Mouse (Mus musculus): ENCODE data around the gene Scgb2b24.

The Scgb2b24 gene

GRCm38 (mm10) chr7:33739212-33739611, at the start of gene Scgb2b24:
Gene Scgb2b24, minus strand, starts transcription at chr7:33739312.
- no peak for DNase-seq (ENCODE audit: low spot score in 2 of 2)

DNA sequence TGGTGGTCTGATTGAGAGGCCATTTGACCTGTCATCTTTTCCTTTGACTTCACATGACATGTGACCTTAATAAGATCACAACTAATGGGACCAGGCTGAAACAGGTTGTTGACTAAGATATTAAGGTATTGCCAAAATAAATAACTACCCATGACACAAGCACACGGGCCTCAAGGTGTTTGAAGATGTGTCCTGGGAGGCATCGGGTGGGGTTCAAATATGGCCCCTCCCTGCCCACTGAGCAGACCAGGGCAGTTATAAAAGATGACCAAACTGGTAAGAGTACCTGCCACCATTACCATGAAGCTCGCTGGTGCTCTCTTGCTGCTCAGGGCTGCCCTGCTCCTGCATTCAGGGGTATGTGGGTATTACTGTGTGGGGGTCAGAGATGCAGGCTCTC, 4.4 kb upstream of the Scgb2b24 start, which contains the start of gene Scgb1b24:
TSS of gene Scgb1b24 (plus strand) at position 301 of the 400 bp plus-strand sequence.
- no peak for DNase-seq (ENCODE audit: low spot score in 2 of 2)

DNA sequence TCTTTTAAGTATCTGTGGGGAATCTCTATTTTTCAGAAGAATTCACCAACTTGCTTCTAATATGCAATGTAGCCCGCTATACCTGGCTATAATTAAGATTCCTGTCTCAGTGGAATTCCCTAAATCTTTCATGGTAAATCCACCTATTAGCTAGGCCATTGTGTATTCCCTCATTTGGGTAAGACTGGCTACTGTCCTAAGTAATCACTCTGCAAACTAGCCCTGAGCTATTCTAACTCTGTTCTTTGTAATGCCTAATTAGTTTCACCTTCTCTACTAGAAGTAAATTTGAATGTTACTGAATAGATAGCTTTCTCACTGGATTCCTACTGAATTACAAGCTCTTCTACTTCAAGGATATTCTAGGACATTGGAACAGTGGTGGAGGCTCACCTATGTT, 49.2 kb downstream of the Scgb2b24 start:
- no peak for DNase-seq (ENCODE audit: low spot score in 2 of 2)
